Mouse (Mus musculus) 3T3-L1 (cell line): Measurements from ENCODE around the gene Llcfc1.

ENCODE experiments used
- DNase-seq: peaks from one replicate; pipeline ENCODE4 v3.0.0-alpha.2; 2015; ENCODE audit warnings: low read depth, low spot score

Gene Llcfc1

DNA sequence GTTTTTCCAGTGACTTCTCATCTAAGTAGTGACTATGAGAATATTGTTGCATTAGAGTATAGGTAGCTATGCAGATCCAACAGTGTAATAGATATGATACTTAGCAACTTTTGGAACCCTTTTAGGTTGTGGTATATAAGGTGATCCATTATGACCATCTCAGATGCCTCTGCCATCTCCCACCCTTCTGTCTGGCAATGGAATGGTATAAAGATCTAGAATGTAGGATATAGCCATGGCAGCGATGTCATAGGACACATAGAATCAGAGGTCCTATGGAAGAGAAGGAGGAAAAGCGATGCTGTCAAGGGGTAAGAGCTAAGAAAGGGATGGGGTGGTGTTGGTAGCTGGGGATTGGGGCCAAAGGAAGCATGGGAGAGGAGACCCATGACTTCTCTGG, at the start of gene Llcfc1:
Llcfc1 (plus strand) TSS at position 301 of the 400 bp plus-strand sequence.
- no peak for DNase-seq

DNA sequence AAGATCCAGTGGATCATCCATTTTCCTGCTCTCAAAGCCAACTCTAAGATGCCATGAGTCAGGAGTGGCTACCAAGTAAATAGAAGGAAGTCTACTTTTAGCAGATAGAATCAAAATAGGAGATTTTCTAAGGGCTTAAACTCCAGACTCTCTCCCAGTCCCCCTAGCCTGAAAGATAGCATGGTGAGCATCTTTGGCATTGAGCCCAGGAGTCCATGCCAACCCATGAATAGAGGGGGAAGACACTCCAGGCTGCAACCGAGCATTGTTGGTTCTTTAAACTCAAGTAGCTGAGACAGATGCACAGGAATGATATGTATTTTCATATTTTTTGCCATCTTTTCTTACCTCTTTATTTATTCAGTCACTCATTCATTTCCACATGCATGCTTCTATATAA, 49.0 kb upstream of the Llcfc1 start:
- DNase-seq, result no peak

DNA sequence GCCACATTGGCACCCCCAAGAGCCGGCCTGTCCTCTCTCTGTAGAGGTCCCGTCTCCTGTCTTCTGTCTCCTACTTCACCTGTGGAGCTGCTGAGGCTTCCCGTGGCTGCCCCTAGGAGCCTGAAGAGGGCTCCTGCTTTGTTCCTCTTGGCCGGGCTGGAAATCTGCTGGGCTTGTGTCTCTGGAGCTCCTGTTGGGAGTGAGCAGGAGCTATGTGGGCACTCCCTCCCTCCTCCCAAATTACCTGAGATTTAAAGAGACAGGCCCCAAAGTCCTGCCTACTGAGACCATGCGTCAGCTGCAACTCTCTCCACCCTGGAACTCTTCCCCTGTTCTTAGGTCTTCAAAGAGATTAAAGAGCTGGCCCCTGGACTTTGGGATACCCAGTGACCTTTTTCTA, 48.1 kb upstream of the Llcfc1 start, which contains the start of gene Trpv6:
Trpv6 (minus strand) TSS at position 228 of the 400 bp plus-strand sequence.
- no peak for DNase-seq

DNA sequence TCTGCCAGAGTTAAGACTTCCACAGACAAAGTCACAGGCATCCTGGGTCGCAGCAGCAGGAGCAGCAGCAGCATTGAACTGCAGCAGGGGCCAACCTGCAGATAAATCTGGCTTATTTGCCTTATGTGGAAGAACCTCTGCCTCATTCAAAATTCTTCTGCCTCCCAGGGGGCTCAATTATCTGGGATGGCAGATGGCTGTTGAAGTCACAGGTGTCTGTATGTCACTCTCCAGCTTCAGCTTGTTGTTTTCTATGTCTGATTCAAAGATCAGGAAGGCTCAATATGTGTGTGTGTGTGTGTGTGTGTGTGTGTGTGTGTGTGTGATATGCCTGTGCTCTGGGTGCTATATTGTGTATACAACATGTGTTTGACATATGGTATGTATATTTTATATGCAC, 46.8 kb upstream of the Llcfc1 start:
- no peak for DNase-seq

DNA sequence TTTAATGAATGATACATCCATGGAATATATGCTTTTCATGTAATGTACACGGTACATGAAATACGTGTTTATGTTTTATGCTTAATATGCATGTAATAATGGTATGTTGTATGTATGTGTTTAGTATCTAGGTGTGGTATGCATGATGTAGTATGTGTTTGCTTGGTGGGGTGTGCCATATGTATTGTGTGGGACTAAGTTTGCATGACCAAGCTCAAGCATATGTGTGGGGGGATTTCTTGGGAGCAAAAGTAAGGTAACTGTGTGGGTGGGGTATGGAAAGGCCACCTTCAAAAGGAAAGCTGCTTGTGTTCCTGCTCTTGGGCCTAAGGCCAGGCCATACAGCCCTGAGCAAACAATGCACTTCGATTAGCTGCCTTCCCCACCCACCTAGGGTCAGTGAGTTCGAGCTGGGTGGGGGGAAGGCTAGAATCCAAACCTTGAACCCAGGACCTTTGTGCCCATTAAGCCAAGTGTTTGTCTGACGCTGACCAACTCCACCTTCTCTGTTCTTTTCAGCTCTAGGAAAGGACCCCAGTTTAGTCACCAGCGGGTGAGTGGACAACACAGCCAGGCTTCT, 46.2 kb upstream of the Llcfc1 start:
- DNase-seq, result no peak

DNA sequence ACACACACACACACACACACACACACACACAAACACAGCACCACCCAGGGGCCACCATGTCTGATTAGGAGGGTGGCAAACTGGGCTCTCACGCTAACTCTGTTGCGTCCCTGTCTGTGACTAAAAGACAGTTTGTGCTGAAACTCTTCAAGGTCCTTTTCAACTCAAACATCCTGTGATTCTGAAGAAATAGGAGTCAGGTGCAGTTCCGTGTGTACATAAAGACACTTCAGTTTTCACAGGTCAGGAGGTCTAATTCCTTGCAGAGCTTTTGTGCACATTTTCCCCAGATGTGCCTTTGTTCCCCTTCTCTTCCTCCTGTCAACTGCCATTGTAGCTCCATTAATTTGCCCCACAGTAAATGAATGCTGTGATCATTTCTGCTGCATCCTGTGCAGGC, 43.8 kb upstream of the Llcfc1 start:
- no peak for DNase-seq

DNA sequence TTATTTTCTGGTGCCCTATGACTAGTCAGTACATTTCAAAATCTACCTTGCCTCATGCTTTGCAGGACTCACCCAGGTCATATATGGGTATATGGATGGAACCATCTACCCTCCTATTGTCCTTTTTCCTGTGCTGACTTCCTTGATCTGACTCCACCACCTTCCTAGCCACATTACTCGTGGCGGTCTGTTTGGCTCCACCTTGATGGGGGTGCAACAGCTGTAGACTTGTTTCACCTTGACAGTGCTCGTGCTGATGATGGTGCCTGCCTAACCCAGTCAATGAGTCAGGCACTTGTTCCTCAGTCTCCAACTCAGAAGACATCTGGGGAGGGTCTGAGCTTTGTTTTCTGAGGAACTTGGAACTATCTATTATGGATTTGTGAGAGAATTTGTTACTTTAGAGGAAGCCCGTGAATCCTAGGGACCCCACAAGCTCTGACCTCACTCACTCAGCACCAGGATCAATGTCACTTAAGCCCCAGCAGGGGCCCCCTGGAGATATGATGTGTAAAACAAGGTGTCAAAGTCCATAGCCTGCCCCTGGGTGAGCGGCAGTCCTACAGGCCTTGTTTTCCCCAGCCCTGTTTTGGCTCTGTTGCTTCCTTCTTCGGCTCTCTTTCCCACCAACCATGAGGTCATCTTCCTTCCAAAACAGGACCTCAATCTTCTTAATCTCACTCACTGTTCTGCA, 42.9 kb upstream of the Llcfc1 start:
- DNase-seq, result no peak

DNA sequence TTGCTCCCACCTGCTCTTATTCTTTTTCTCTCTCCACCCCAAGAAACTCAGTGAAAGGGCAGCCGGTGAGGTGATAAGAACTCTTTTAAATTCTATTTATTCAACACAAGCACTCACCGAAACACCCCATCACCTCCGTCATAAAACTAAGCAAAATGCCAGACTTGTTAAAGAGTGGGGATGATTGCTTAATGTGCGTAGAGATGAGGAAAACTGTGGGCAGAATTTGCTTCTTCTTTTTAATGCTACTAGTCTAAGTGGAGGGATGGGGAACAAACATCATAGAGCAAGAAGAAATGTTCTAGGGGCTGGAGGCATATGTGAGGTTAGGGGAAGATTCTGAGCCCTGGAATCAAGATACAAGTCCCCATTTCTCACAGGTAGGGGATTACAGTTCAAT, 41.5 kb upstream of the Llcfc1 start:
- DNase-seq, result no peak

DNA sequence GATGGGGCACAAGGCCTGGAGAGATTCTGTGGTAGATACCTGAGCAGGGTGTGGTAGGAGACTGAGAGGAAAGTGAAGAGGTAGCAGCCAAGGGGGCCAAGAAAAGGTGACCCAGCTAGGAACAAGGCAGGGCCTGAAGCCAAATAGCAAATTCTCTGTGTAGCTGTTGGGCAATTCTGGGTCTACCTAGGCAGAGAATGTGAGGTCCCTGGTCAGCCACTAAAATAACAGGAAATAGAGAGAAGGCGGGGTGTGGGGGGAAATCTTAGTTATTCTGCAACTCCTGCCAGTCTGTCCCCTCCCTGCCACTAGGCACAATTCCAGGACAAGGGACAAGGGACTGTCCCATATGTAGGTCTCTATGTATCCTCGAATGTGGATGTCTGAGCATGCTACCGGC, 41.0 kb upstream of the Llcfc1 start:
- no peak for DNase-seq

DNA sequence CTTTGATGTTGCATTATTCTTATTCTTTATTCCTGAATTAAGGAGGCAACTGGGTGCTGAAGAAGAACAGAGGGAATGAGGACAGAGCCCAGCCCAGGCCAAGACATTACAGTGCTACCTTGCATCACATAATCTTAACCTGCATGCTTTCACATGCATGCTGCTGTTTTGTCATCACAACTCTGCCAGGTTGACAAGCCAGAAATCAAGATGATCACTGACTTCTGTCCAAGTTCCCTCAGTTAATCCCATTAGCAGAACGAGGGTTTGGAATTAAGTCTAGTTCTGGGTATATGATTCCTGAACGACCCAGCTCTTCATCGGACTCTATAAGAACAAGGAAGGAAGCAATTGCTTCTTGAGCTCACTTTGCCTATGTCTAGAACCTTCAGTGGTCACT, 38.0 kb upstream of the Llcfc1 start:
- DNase-seq, result no peak

DNA sequence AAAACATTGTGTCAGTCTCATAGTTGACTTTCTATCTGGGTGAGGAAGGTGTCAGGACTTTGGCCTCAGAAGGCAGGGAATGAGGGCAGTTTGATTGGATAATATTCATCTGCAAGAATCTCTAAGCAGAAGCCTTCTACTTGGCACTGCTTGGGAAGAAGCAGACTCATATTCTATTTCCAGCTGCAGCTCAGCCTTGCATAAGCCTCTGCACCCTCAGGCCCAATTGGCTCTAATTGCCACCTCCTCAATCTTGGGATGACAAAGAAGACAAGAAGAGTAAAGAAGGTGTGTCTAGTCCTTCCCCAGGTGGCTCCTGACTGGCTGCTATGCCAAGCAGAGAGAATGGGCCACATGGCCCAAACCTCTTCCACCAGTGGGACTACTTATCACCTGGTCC, 37.6 kb upstream of the Llcfc1 start:
- no peak for DNase-seq

DNA sequence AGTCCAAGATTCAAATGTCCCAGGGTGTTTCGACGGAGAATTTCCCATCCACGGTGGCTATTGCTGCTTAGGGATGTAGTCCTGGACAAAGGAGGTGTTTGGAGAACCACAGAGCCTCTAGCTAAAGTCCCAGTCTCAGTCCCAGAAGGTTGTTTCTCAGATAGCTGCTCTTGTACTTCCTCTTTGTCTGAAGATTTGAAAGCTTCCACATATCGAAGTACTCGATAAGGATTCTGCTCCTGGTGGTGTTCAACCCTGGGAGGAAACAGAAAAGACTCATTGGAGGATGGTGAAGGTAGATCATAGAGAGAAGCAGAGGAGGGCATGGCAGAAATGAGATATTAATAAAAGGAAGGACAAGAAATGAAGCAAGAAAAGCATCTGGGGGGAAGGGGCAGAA, 31.1 kb upstream of the Llcfc1 start:
- DNase-seq, result no peak

DNA sequence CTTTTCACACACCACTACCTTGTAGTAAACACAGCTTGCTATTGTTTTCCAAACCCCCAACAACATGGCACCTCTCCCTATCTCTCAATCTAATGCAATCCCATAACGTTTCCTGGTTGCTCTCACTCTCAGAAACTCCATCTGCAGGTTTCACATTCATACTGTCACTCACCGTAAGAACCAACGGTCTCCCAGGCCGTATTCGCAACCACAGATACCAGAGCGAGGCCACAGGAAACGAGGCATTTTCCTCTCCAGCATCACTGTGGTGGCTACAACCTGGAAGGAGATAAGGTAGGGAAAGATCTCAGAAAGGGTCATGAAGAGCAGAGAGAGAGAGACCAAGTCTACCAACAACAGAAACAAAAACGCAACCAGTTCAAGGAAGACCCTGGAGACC, 29.6 kb upstream of the Llcfc1 start:
- DNase-seq, result no peak

DNA sequence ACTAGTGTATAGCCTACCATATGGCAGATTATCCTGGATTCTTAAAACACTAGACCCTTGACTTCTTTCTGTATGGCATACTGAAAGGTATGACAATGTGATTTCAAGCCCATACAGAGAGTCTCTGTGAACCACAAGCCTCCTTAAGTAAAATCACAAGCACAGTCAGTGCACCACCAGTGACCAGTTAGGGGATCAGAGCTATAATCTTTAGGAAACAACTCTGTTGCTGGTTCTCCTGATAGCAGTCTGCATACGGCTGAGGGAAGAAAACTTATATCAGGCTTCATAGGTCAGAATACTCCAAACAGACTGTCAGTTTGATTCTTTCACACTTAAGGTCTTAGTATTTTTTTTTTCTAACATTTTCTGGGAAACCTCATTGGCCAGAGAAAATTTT, 25.7 kb upstream of the Llcfc1 start:
- DNase-seq, result no peak

DNA sequence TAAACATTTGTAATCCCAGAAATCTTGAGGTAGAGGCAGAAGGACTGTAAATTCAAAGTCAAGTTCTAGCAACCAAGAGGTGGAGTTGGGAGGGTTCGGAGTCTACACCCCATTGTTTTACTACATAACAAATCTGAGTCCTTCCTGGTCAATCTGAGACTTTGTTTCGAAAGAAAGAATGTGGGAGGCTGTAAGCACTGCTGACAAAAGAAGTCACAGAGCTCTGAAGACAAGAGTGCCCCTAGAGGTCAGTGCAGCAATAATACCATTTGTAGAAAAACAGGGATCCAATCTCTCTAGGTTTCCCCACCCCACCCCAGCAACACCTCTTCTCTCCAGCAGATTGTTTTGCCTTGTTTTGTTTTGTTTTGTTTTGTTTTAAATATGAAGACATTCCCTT, 21.9 kb upstream of the Llcfc1 start:
- peak; percentile 45 for DNase-seq

DNA sequence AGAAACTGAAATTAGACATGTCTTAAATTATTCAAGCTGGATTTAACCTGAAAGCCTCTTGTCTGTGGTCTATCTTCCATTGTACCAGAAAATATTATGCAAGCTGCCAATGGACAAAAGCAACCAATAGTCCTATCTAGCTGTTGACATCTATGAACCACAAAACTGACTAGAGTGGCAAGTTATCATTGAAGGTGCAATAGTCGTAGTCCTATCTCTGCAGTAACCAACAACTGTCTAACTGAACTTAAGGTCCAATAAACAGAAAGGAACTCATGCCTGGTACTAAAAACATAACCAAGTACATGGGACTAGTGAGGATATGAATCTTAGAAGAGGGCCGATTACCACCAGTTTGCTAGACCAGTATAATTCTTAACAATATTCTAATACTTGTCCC, 7.7 kb upstream of the Llcfc1 start:
- no peak for DNase-seq

DNA sequence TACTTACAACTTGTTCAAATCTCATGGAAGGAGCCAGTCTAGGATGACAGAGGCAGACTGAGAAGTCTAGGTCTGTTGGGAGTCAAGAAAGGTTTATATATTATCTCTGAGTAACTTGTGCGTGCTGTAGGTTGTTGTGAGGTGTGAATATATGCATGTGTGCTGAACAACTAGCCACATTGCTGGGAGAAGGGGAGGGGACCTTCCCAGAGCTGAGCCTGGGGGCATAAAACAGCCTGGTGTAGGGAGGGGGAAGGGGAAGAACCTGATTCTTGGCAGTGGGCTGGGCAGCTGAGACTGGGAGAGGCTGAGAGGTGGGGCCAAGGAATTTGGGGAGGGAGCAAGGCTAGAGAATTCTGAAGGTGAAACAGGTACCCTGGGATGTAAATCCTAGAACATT, 3.6 kb upstream of the Llcfc1 start, which contains the start of gene Trpv5:
Trpv5 (minus strand) TSS at position 101 of the 400 bp plus-strand sequence.
- DNase-seq, result no peak

DNA sequence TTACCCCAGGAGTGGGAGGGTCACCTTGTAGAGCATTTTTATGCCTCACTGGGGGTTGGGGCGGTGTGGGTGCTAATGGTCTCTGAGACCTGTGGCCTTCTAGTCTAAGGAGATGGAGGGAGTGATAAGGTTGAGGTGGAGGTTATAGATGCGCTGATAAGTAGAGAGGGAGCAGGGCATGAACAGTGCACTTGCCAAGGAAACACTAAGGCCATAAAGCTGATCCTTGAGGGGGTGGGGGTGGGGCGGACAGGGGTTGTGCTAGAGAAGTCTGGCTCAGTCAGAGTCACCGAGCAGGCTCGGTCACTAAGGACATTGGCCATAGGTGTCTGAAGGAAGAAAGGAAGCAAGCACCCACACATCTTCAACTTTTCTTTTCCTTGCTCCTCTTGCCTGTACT, 2.6 kb upstream of the Llcfc1 start:
- DNase-seq, result no peak

DNA sequence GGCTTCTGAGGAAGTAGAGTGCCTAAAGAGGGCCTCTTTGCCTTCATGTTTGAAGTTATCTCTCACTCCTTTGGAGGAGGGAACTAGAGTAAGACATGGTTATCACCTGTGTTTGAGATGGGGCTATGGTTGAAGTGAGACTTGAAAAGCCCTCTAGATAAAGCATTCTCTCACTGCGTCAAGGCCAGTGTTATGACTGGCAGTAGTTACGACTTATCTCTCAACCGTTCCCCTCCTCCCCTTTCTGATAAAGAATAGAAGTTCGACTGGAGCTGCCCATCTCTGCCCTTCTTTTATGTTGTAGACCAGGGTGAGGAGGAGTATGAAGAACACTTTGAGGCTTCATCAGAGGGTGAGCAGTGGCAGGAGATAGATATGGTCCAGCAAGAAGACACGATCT, 680 bp downstream of the Llcfc1 start:
- DNase-seq, result no peak

DNA sequence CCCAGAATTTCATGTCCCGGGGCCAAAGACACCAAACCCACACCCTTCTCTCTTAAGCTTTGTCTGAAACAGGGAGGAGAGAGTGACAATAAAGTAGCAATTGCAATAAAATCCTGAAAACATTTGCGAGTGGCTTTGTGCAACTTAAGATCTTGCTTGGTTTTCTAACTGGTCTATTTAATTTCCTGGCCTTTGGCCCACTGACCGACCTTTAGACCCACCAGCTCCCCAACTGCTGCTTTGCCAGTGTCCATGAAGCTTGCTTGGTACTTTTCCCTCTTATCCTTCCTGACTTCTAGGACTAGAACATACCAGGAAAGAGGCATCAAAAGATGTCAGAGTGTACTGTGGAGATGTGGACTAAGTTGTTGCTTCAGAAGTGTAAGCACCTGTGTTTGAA, 1.4 kb downstream of the Llcfc1 start:
- DNase-seq, result no peak

DNA sequence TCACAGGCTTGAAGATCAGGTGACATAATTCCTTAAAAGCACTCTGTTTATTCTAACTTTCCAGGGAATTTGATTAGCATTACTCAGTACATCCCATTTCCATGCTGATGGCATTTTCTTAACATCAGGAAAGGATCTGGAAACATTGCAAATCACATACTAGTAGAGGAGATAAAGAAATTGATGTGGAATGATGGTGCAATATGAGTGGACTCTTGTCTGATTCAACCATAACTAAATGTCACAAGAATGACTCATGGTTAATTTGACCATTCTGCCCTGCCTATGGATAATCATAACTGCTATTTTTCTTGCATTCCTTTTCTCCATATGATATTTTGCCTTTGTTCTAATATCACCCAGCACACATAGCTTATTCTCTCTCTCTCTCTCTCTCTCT, 8.0 kb downstream of the Llcfc1 start:
- DNase-seq, result peak; percentile 55

DNA sequence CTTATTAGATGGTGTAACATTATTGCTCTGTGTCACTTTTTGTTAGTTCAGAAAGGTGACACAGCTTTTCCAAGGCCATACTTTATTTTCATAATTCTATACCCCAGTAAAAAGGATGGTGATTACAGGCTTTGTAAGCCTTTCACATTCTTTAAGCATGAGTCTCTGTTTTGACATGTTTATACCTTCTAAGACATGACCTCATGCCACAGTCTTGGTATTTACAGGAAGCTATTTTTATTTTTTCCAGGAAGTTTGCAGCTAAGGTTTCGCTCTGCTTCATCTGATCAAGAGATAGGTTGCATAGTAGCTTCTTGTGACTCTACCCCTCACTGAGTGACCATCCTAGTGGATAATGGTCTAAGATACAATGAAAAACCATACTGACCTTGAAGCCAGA, 10.2 kb downstream of the Llcfc1 start:
- DNase-seq, result peak; percentile 59

DNA sequence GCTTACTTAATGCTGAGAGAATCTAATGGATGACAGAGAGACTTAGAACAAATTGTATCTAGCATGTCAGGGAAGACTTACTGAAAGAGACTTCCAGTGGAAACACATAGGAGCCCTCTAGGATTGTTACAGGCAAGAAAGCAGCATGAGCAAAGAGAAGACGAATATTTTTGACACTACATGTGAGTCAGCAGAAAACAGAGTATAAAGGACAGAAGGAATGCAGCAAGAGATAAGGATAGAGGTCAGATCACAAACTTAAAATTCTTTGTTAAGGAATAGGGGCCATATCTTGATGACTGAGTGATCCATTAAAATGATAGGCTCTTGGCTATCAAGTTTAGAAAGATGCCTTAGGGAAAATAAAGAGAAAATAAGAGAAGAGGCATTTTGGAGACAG, 17.0 kb downstream of the Llcfc1 start:
- DNase-seq, result no peak

DNA sequence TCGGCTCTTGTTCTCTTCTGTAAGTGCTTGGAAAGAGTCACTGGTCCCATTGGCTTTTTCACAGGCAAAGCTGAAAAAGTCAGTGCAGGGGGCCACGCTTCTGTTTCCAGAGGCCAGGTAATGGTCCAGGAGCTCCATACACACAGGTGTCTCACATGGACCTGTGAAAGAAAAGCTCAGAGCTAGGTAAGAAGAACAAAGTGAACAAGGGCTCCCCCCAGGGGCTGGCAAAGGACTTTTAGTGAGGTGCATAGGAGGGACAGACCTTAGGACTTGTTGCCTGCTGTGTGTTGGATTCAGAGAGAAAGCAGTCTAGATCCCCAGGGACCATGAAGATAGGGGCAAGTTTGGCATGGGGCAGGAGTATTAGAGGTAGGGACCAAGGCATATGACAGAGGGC, 18.7 kb downstream of the Llcfc1 start:
- DNase-seq, result no peak
